In the genomic region with DNA sequence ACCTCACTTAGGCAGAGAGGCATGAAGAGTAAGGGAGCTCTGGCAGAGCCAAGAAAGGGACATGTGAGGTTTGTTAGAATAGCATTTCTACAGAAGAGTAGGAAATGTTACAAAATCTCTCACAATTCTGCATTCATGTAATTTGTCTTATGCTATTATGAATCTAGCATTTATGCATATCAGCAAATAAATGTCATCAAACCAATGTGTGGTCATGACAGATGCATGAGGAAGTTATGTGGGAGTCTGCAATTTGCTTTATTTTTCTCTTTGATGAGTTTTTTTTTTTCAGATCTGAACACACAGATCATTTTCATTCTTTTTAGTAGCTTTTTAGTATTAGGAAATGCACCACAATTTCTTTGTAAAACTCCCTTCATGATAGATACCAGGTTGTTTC, we compare ENCODE assay signal across 16 mouse cellular contexts.
"Had no signal": no experiment of that assay in that cellular context is flagged by ENCODE, and none has a peak within 500 bp of the region (broad histone marks: within the 10 kb centered on the region; RNA-seq: fewer than 3 reads in every experiment).

No protein-coding gene starts in this region.

- H3K9me3 ChIP-seq: neural tube, embryonic 13.5 days; neural tube, embryonic 15.5 days; stomach, embryonic 15.5 days had no signal

- H3K4me3 ChIP-seq: neural tube, embryonic 13.5 days; neural tube, embryonic 15.5 days; stomach, embryonic 15.5 days had no signal

- H3K9ac ChIP-seq: neural tube, embryonic 13.5 days; neural tube, embryonic 15.5 days; stomach, embryonic 15.5 days had no signal

- H3K27ac ChIP-seq: neural tube, embryonic 13.5 days; neural tube, embryonic 15.5 days; stomach, embryonic 15.5 days; stomach, postnatal 0 days had no signal

- H3K27me3 ChIP-seq: neural tube, embryonic 13.5 days; neural tube, embryonic 15.5 days; stomach, embryonic 15.5 days had no signal

- H3K4me1 ChIP-seq: neural tube, embryonic 13.5 days; neural tube, embryonic 15.5 days; stomach, embryonic 15.5 days had no signal

- DNase-seq: retina, postnatal 1 day; right cerebral cortex, adult 18-20 months; right cerebral cortex, postnatal 14 days; right cerebral cortex, postnatal 25 days; right cerebral cortex, postnatal 4 days; spleen, adult 18-20 months; thymus, adult 18-20 months; thymus, adult 2 months; thymus, postnatal 14 days; thymus, postnatal 25 days; thymus, postnatal 36 days; thymus, postnatal 4 days had no signal

- H3K36me3 ChIP-seq: neural tube, embryonic 13.5 days; neural tube, embryonic 15.5 days; stomach, embryonic 15.5 days had no signal

- H3K4me2 ChIP-seq: neural tube, embryonic 13.5 days; neural tube, embryonic 15.5 days; stomach, embryonic 15.5 days had no signal
